Mouse (Mus musculus) naive thymus-derived CD4-positive, alpha-beta T cell, adult 2 months (primary cell): ENCODE data around the gene Tmbim4.
"Not testable (repeated sequence)": the region's sequence is repeated elsewhere in the genome, so short reads cannot be mapped to it uniquely, and the experiment has no call there.

Experiments
- DNase-seq: peaks from one replicate; pipeline ENCODE4 v3.0.0-alpha.2; 2011; ENCODE audit warnings: low read depth

Gene Tmbim4

GRCm38 (mm10) chr10:120197061-120197835 is 4.1 kb upstream of the Tmbim4 start:
- DNase-seq = peak; percentile 30

- DNase-seq = peak; percentile 91
These were observed 592 bp downstream of the Tmbim4 start, which contains the start of gene Irak3 for GRCm38 (mm10) chr10:120201961-120202402. Irak3 (minus strand) TSS chr10:120202130.

GRCm38 (mm10) chr10:120202467-120203250 is 1.3 kb downstream of the Tmbim4 start:
- DNase-seq = no peak

- DNase-seq = no peak
These were observed 3.3 kb downstream of the Tmbim4 start for GRCm38 (mm10) chr10:120204591-120205210.

- DNase-seq = no peak
These were observed 6.6 kb downstream of the Tmbim4 start for GRCm38 (mm10) chr10:120208015-120208414.

GRCm38 (mm10) chr10:120208575-120209538 is 7.5 kb downstream of the Tmbim4 start:
- peak; percentile 66 for DNase-seq

- DNase-seq = peak; percentile 60
These were observed 8.1 kb downstream of the Tmbim4 start for GRCm38 (mm10) chr10:120209539-120209925.

- no peak for DNase-seq
These were observed 8.7 kb downstream of the Tmbim4 start for GRCm38 (mm10) chr10:120210096-120210495.

GRCm38 (mm10) chr10:120217099-120217498 is 15.7 kb downstream of the Tmbim4 start:
- DNase-seq = not testable (repeated sequence)

GRCm38 (mm10) chr10:120218996-120219395 is 17.6 kb downstream of the Tmbim4 start:
- no peak for DNase-seq

GRCm38 (mm10) chr10:120219578-120220359 is 18.4 kb downstream of the Tmbim4 start:
- DNase-seq = peak; percentile 62

GRCm38 (mm10) chr10:120220776-120221175 is 19.4 kb downstream of the Tmbim4 start:
- DNase-seq = peak; percentile 62

- peak; percentile 87 for DNase-seq
These were observed 25.7 kb downstream of the Tmbim4 start, which contains the start of gene Llph for GRCm38 (mm10) chr10:120226871-120227661. Llph (plus strand) TSS chr10:120227070.

GRCm38 (mm10) chr10:120231718-120232117 is 30.3 kb downstream of the Tmbim4 start:
- peak; percentile 84 for DNase-seq

GRCm38 (mm10) chr10:120233655-120234367 is 32.4 kb downstream of the Tmbim4 start:
- DNase-seq = peak; percentile 76

GRCm38 (mm10) chr10:120236855-120237254 is 35.5 kb downstream of the Tmbim4 start:
- no peak for DNase-seq

GRCm38 (mm10) chr10:120238241-120238640 is 36.9 kb downstream of the Tmbim4 start:
- no peak for DNase-seq

- DNase-seq = no peak
These were observed 38.1 kb downstream of the Tmbim4 start for GRCm38 (mm10) chr10:120239476-120239875.

- DNase-seq = no peak
These were observed 41.0 kb downstream of the Tmbim4 start for GRCm38 (mm10) chr10:120242421-120242820.
